Mouse (Mus musculus): Measurements from ENCODE around the gene Ntn5.
"Not testable (repeated sequence)": the region's sequence is repeated elsewhere in the genome, so short reads cannot be mapped to it uniquely, and the experiment has no call there.

Gene Ntn5

DNA sequence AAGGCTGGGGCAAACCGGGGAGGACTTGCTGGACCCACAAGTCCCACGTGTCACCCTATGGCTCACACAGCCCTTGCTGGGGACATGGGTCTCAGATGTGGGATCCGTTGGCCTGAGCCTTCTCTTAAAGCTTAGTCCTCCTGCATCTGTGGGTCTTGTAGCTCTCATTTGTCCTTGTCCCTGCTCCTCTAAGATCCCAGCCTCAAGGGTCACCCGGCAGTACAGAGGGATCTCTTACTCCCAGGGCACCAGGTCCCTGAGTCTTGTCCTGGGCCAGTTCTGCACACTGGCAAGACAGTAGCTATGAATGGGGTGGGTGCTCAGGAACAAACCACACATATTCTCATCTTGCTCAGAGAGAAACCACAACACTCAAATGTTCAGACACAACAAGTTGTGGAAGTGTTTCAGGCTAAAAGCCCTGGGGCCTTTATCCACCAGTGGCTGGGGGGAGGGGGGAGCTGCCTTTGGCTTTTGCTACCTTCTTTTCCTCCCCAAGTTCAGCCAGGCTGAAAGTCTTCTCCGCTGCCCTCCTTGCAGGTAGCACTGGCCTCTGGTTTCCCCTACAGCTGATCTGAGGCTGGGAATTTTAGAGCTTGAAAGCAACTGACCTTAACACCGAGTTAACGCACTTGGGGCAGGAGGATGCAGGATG is at the start of gene Ntn5:
TSS of gene Ntn5 (plus strand) at position 627 of the 655 bp plus-strand sequence.
- DNase-seq = no peak

DNA sequence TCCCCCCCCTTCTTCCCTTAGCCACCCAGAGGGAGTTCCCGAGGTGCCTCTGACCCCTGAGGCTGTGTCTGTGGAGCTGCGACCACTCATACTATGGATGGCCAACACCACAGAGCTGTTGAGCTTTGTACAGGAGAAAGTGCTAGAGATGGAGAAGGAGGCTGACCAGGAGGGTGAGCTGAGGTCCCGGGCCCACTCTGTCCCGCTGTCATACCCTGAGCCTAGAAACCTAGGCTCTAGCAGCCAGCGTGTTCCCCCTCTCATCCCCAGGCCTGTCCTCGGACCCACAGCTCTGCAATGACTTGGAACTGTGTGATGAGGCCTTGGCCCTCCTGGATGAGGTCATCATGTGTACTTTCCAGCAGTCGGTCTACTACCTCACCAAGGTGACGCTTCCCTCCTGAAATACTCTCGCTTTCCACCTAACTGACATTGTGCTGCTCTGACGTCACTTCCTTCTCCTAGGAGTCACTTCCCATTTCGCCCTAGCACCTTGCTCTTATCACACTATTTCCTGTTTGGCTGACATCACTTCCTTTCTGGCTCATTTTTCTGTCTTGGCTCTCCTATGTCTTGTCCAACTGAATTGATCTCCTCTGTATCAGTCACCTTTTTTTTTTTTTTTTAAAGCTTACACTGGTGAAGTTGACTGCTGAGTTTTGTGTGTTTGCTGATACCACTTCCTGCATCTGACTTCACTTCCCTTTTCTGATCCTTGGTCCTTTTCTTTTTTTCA is 48.7 kb upstream of the Ntn5 start:
- DNase-seq = no peak

DNA sequence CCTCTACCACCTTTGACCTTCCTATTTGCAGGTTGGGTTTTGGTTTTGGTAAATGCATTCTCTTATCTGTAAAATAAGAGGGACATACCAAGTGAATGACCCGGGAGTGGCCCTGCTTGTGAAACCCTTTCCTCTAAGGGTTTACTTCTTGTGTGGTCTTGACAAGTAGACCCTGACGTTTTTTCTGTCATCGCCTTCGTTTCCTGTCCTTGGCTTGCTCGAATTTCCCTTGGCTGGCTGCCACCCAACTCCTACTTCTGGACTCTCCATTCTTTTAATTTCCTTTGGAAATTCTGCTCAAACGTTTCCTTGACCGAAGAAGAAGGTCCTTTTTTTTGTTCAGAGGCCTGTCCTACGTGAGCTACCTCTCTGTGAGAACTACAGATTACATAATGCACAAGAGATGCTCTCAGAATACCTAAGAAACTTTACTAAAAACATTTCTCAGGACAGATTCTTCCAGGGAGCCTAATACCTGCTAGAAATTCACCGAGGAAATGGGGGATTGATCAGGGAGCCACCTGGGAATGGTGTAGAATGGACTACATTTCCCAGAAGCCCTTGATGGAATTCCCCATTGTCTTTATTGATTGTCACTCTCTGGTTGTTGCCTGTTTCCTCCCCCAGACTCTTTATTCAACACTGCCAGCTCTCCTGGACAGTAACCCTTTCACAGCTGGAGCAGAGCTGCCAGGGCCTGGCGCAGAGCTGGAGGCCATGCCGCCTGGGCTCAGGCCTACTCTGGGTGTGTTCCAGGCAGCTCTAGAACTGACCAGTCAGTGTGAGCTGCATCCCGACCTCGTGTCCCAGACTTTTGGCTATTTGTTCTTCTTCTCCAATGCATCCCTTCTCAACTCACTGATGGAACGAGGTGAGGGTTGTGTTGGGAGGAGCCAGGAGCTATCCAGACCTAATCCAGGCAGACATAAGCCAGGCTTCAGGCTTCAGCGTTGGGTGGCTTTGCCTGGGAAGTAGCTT is 47.8 kb upstream of the Ntn5 start:
- no peak for DNase-seq

DNA sequence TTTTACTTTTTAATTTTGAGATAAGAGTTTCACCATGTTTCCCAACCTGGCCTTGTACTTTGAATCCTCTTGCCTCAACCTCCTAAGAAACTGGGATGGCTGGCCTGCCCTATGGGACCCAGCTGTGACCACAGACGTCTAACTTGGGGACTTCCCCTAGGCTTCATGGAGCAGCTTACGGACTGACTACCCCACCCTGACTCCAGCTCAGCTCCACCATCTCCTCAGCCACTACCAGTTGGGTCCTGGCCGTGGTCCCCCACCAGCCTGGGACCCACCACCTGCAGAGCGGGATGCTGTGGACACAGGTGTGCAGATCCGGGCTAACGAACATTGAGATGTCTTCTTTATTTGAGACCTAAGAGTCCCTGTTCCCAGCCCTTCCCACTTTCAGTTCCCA is 46.1 kb upstream of the Ntn5 start:
- peak; percentile 46 for DNase-seq

DNA sequence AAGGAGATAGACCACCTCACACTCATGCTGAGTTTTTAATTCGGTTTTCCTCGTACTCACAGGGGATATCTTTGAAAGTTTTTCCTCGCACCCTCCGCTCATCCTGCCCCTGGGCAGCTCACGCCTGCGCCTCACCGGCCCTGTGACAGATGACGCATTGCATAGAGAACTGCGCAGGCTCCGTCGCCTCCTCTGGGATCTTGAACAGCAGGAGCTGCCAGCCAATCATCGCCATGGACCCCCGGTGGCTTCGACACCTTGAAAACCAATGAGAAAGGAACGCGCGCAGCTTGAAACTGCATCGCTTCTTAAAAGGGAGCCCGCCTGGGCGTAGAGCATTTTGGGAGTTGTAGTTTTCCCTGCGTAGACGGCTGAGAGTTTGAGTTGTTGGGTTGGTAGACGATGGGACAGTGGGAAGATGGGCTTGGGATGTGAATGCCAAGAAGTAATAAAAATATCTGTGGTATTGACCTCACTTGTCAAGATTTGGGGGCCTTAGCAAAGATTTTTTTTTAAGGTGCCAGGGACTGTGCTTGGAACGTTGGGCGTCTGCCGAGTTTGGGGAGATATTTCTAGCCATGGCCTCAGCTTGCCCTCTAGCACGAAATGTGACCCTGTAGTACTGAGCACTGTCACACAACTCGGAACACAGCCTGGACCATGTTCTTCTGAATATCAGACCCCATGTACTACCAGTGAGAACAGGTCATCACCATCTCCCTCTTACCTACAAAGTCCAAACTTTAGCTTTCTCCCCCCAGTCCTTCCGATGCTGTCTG is 45.0 kb upstream of the Ntn5 start:
- DNase-seq = peak; percentile 97

DNA sequence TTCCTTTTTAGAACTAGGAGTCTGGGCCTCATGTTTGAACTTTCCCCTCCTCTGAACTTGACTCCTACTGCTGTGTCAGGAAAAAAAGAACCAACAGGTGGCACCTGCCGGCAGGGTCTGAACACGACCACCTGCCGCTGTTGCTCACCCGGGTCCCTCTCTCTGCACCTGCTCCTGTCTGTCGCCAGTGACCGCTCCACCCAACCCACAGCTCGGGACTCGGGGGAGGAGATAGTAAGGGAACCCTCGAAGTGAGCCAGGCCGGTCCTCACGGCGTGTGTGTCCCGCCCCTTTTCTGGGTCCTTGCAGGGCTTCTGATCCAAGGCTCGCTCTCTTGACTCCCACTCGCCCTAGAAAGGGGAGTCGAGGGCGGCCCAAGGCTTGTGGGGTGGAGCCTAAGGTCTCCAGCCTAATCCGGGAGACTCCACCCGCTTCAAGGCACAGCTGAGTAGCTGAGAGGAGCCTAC is 44.2 kb upstream of the Ntn5 start, which contains the start of gene Mamstr:
TSS of gene Mamstr (plus strand) at position 417 of the 467 bp plus-strand sequence.
- peak; percentile 47 for DNase-seq

DNA sequence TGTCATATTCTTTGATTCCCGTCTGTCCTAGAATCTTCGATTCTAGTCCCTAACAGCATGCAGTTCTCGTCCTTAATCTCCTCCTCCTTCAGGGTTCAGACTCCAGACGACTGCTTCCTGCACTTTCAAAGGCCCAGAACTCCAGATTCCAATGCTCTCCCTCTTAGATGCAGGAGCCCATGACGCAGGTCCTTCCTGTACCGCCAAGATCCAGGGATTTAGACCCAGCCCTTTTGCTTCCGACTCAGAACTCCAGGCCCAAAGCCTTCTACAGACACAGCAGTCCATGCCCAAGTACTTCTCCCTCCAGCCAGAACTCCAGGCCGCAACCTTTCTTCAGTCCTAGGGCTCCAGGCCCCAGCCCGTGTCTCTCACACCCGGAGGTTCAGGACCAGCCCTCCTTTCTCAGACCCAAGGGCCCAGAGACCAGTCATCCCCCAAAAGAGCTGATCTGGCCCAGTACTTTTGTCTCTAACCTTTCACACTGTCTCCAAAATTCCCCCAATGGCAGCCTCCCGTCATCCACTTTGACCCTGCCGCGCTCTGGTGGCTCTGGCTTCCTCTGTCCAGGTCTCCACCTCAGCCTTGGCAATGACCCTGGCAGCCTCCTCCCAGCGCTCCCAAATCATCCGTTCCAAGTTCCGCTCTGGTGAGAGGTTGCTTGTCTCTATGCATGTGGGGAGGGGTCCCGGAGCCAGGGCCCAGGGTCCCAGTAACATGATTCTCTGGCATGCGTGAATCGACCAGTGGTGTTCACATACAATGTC is 43.4 kb upstream of the Ntn5 start:
- DNase-seq = peak; percentile 43

DNA sequence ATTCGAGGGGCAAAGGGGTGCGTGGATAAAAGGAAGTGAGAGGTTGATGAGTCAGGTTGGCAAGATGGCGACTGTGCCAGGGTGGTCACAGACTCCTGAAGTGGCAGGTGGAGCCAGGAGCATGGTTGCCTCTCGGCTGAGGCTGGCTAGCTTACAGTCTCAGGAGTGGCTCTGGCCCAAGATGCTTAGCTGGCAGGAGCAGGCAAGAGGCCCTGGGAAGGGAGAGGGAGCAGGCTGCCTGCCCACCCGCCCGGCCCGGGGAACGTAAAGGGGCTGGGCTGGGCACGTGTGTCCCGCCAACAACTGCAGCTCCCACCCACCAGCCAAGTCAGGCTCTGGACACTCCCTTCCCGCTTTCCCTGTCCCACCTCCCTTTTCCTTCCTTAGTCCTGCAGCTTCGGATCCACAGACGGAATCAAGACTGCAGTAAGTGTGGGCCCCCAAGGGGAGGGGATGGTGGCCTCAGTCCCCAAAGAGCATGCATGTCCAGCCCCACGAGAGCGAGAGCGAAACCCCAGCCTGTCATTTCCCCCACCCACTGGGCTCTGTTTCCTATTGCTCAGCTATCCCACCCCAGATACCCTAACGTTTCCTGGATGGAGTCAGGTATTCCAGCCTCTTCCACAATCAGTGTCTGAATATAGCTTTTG is 42.3 kb upstream of the Ntn5 start:
- DNase-seq = peak; percentile 53

DNA sequence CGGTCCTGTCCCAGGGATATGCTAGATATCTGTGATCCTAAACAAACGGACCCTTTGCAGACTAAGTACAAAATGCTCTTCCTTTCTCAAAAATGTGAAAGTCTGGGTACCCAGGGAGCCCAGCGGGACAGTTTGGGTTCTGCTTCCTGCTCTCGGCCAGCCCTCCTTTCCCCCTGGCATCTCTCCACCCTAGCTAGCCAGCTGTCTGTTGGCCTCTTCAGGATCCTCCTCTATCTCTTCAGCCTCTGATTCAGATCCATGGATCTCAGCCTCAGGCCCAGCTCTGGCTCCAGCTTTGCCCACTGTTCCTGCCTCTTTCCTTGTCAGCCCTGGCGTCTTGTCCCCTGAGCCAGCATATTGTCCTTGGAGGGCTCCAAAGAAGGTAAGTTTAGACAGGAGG is 41.7 kb upstream of the Ntn5 start:
- DNase-seq = peak; percentile 48

DNA sequence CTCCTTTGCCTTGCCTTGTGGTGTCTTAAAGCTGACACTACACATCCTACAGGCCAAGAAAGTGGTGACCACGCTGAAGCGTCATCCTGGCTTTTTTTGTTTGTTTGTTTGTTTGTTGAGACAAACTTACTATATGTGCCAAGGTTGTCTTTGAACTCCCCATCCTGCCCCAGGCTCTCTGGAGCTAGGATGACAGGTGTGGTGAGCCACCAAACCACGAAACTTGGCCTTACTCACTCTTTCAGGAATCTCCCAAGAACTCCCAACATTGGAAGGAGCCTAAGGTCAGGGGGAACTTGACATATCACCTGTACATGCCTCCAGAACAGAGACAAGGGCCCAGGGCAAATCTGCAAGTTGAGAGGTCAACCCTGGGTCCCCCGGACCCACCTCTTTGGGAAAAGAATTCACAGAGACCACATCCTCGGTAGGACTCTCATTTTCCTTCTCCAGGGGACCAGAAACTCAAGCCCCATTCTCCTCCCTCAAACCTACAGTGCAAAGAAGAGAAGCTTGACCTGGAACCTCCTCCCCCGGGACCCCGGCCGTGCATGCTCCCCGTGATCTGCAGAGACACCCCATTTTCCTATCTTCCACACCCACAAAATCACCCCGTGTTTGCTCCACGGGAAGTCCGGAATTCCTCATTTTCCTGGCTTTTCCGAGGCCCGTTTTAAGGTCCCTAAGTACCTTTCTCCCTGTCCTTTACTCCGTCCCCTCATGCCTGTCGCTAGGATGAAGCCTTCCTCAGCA is 41.1 kb upstream of the Ntn5 start:
- DNase-seq = no peak

DNA sequence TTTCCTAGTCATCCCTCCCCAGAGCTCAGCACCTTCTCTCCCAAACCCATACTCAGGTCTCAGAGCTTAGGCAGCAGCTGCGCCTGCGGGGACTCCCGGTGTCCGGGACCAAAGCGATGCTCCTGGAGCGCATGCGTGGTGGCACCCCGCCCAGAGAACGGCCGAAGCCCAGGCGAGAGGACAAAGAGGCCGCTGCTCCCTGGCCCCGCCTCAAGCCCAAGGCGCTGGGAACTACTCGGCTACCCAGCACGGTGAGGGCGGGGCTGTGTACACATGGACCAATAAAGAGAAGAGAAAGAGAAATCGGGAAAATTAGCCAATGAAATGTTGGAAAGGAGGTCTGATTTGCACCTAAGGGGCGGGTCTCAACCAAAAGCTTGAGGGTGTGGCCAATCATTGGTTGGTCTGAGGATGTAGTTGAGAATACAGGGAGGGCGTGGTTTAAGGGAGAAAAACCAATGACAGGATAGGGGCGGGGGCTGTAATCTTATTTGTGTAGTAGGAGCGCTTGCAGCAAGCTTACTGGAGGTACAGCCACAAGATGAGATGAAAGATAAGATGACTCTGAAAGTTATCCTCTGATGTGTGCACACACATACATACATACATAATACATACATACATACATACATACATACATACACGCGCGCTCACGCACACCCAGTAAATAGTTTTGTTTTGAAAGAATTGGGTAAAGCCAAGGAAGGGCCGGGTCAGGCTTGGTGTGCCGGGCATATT is 40.2 kb upstream of the Ntn5 start:
- peak; percentile 98 for DNase-seq

DNA sequence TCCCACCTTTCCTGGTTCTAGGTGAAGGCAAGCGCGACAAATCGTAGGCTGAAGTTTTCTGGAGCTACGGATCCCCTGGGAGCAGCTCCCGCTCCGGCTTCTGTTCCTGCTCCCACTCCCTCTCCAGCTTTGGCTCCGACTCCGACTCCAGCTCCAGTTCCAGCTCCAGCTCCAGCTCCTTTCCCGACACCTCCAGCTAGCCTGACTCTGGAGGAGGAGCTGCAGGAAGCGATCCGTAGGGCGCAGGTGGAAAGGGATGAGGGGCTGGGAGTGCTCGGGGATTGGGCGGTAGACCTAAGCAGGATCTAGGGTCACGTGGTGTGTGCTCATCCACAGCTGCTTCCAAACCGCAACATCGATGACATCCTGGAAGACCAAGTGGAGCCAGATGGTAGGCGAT is 39.6 kb upstream of the Ntn5 start:
- peak; percentile 67 for DNase-seq

DNA sequence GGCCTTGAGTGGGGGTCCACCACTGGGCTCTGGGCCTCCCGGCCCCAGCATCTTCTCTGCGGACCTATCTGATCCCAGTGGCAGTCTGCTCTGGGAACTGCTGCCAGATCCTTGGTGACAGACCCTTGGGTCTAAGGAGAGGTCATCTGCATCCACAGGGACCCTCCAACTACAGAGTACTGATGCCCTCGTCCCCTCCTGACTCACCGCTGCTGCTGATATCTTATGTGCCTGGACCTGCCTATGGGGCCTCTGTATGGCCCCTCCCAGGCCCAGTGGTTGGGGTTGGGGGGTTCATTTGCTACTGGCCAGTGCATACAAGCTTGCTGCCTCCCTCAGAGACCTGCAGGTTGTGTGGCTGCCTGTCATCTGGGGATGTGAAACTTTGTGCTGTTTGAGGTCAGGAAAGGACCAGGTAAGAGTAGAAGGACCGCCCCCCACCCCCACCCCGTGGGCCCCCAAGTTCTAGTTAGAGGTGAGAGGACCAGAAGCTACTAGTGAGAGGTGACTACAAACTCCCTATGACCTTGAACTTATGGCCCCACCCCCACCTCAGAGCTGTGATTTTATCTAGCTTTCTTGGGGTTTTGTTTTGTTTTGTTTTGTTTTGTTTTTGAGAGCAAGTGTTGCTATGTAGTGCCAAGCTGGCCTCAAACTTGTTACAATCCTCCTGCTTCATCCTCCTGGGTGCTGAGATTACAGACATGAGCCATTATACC is 38.8 kb upstream of the Ntn5 start:
- no peak for DNase-seq

DNA sequence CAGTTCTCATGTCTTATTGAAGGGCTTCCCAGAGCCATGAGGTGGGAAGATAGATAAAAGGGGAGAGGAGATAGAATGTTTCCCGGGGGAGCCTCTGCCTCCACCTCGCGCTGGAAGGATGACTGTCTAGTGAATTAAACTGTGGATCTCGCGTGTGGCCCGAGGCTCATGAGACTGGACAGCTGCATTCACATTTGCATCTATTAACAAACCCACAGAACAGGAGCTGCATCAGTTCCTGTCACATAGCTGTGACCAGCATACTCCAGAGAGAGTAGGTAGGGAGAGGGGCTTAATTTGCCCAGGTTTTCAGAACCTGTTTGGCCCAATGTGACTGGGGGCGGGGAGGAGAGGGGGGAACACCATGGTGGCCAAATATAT is 38.2 kb upstream of the Ntn5 start:
- no peak for DNase-seq

DNA sequence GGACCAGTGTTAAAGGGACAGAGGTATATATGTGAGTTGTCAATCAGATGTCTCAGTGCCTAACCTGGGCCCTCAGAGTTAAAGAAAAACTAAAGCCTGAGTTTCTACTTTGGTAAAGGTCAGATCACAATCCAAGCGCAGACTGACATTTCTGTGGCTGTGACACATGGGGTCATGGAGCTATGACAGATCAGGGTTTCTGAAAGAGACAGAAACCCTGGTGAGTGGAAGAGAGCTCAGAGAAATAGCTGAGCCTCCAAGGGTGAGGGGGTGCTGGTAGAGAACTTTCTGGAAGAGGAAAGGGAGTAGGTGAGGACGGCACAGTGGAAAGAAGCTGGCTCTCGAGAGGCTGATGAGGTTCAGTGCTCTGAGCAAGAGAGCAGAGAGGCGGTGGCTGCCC is 37.2 kb upstream of the Ntn5 start:
- no peak for DNase-seq

DNA sequence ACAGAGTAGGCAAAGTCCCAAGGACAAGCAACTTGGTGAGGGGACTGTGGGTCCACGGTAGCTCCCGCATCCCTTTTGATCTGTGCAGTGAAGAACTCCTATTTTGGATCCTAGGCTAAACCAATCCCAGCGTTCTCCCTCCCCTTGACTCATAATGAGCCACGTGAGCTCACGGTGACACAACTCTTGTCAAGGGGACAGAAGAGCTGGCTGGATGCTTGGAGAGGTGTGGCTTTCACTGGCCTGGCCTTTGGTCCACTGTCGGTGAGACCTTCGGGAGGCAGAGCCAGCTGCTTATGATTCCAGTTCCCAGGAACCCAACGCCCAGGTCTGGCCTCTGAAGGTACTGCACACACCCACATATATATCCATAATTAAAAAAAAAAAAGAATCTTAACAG is 34.5 kb upstream of the Ntn5 start:
- DNase-seq = no peak

DNA sequence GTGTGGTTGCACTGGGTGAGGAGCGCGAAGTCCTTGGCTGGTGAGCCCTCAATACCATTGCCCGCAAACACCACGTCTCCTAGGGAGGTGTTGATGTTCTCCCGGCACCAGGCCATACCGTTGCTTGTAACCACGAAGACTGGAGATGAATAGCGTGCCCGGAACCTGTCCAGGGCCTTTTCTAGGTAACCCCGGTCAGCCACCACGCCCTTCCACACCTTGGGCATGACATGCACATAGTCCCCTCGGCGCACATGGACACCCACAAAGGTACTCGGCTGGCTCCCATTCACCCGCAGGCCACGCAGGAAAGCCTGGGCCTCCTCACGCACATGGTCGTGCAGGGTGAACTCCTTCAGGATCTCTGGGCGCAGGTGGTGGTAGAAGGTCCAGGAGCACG is 33.3 kb upstream of the Ntn5 start:
- DNase-seq = not testable (repeated sequence)

DNA sequence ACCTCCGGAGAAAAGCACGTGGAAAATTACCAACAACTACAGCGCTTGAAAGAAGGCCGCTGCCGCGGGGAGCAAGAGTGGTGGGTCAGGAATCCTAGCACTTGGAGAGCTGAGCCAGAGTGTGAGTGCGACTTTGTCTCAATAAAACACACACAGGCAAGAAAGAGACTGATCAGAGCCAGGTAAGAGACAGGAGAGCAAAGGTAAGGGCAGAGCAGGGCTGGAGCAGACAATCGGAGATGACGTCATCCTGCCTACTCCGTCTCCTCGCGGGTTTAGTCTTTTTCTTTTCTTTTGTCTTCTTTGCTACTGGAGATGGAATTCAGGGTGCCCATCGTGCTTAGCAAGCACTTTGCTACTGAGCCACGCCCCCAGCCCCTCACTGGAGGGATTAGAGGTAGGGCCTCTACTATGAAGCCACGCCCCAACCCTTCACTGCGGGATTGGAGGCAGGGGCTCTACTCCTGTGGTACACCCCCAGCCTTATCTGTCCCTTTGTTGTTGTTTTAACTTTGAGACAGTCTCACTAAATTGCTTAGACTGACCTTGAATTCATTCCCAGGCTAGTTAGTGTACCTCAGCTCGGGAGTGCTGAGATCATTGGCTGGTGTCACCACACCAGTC is 29.3 kb upstream of the Ntn5 start:
- DNase-seq = no peak

Data from cerebellum, adult 8-10 months (tissue).